Mouse (Mus musculus): ENCODE data around the gene Gpr19. TPM values are rescaled to one million over a fixed set of nuclear protein-coding genes. Genes with fewer than 3 reads are reported as not detected.
A peak's percentile ranks its signal among the peaks of the same experiment; 100 is the strongest.

The Gpr19 gene
- polyA plus RNA-seq (2015; fragmentation: Nextera tagmentation; extraction: Ambion mirVana), result 10.4 and 10.6 TPM in 2 replicates

DNA sequence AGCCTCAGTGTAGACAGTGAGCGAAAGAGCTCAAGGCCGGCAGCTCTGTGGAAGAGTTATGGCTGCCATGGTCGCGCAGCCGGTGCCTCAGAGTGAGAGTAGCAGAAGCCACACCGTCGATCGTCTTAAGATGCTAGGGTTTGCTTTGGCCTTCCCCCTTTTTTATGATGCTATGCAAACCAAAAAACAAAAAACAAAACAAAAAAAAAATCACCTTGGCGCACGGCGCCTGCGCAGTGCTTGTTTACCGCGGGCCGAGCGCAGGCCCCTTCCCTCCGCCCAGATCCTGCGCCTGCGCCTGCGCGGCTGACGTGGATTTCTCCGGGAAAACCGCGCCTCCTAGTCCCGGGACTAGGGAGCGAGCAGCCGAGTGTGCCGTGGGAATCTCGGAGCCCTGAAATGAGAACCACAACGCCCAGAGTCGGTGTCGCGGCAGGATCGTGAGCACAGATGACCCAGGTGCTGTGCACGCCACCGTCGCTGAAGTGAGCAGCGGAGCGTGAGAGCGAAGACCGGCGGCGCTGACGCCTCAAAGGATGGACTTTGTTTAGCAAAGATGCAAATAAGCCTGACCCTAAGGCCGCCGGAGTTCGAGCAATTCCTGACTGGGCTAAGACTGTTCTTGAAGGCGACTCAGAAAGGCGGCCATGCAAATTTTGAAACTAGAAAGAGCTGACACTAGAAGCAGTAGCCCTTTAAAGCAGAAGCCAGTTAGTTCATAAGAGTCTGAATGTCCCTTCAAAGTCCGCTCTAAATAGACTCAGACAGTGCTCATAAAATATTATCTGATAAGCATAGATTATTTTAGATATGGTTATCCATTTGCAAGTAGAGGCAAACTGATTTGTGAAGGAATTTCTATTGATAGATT lies at the start of gene Gpr19:
Gene Gpr19, minus strand, starts transcription at position 484 of the 871 bp plus-strand sequence.
- Histone ChIP-seq H3K4me2 (replicated peaks) (peak within 1 kb of the TSS; percentile 74), H3K9me3 (no peaks in the 10 kb centered on the region), H3K27ac (peak within 1 kb of the TSS; percentile 99), H3K36me3 (no peaks in the 10 kb centered on the region), H3K9ac (peak within 1 kb of the TSS; percentile 65), H3K27me3 (replicated peaks) (no peaks in the 10 kb centered on the region), H3K4me3 (replicated peaks) (peak within 1 kb of the TSS; percentile 47), H3K4me1 (replicated peaks) (0 out of 2 replicates have a peak, but pooled peaks cover 4% of the 10 kb centered on the region)
- peak; percentile 95 for ATAC-seq
- under 1% methylated on average over 51 of the region's 51 CpGs for WGBS

GRCm38 (mm10) chr6:134947311-134948087 lies 49.1 kb upstream of the Gpr19 start:
- H3K9me3 ChIP-seq, result no peaks in the 10 kb centered on the region
- no peak overlapping the region for H3K27ac ChIP-seq
- no peaks in the 10 kb centered on the region for H3K4me1 ChIP-seq (replicated peaks)
- no peak overlapping the region for H3K9ac ChIP-seq
- no peaks in the 10 kb centered on the region for H3K27me3 ChIP-seq (replicated peaks)
- 49% methylated on average over 13 of the region's 13 CpGs for WGBS
- no peak overlapping the region for H3K4me2 ChIP-seq (replicated peaks)
- peaks cover 4% of the 10 kb centered on the region; the same call in 1 of the 2 replicates for H3K36me3 ChIP-seq
- no peak overlapping the region for H3K4me3 ChIP-seq (replicated peaks)
- ATAC-seq, result peak; percentile 36; the same call in 1 of the 2 replicates

DNA sequence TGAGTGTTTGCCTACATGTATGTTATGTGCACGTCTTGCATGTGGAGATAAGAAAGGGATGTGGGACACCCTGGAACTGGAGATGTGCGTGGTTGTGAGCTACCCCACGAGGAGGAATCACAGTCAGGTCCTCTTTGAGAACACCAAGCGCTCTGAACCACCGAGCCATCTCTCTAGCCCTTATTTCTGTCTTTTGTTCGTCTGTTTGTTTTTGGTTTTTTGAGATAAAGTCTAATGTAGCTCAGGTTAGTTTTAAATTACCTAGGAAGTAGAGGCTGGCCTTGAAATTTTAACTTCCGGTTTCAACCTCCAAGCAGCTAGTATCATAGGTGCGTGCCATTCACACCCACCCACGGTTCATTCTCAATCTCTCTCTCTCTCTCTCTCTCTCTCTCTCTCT lies 48.5 kb upstream of the Gpr19 start:
- no peak overlapping the region for H3K4me3 ChIP-seq (replicated peaks)
- peaks cover 4% of the 10 kb centered on the region; the same call in 1 of the 2 replicates for H3K36me3 ChIP-seq
- no peaks in the 10 kb centered on the region for H3K4me1 ChIP-seq (replicated peaks)
- no peaks in the 10 kb centered on the region for H3K27me3 ChIP-seq (replicated peaks)
- H3K9ac ChIP-seq, result no peak overlapping the region
- WGBS, result 85% methylated on average over 9 of the region's 9 CpGs
- no peak overlapping the region for H3K27ac ChIP-seq
- no peak for ATAC-seq
- no peaks in the 10 kb centered on the region for H3K9me3 ChIP-seq
- no peak overlapping the region for H3K4me2 ChIP-seq (replicated peaks)

DNA sequence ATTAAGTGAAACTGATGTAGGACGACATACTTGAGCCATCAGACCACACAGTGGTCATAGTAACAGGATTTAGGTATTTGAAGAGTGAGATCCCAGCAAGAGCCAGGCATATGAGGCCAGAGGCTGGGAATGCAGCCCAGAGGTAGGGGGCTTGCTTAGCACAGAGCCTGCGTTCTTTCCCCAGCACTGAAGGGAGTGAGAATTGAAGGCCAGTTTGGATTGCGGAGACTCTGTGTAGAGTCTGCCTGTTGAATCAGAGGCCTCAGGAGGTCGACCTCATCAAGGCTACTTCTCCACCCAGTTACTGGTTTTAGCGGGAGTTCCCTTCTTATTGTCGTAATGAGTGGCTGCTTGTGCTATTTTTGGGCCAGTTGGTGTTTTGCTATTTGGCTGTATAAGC lies 47.7 kb upstream of the Gpr19 start:
- H3K36me3 ChIP-seq, result peaks cover 3% of the 10 kb centered on the region; the same call in 1 of the 2 replicates
- H3K4me2 ChIP-seq (replicated peaks), result no peak overlapping the region
- H3K9me3 ChIP-seq, result no peaks in the 10 kb centered on the region
- H3K9ac ChIP-seq, result no peak overlapping the region
- H3K27ac ChIP-seq, result no peak overlapping the region
- H3K4me3 ChIP-seq (replicated peaks), result no peak overlapping the region
- no peak for ATAC-seq
- no peaks in the 10 kb centered on the region for H3K27me3 ChIP-seq (replicated peaks)
- WGBS, result 71% methylated on average over 6 of the region's 6 CpGs
- no peaks in the 10 kb centered on the region for H3K4me1 ChIP-seq (replicated peaks)

DNA sequence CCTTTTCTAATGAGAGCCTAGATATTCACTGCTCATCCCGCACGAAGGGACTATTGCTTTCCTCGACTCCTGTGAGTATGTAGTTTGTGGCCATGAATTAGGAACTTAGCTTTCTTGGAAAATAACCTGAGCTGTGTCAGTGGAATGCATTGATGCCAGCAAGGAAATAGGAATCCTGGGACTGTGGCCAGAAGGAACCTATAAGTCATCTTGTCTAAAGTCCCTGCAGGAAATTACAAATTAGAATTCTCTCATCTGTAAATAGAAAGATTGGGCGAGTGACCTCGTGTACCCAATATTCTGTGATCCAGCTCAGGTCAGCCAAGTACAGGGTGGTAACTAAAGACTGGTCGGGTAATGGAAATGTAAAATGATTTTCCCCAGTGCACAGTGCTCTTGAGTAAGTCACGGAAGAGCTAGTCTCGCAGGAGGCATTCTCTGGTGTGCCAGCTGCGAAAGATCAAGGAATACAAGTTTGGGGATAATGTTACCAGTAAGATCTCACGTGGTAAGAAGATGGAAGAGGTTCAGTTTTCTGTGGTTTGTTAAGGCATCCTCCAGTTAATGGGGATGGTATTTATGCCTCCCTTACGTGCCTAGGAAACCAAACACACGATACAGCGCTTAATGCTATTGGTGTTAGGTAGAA lies 45.5 kb upstream of the Gpr19 start:
- Histone ChIP-seq H3K4me3 (replicated peaks) (no peak overlapping the region), H3K36me3 (peaks cover 3% of the 10 kb centered on the region; the same call in 1 of the 2 replicates), H3K4me1 (replicated peaks) (no peaks in the 10 kb centered on the region), H3K9me3 (no peaks in the 10 kb centered on the region), H3K27ac (no peak overlapping the region), H3K9ac (no peak overlapping the region), H3K27me3 (replicated peaks) (no peaks in the 10 kb centered on the region), H3K4me2 (replicated peaks) (no peak overlapping the region)
- 78% methylated on average over 13 of the region's 13 CpGs for WGBS
- no peak for ATAC-seq

- Histone ChIP-seq H3K27me3 (replicated peaks) (no peaks in the 10 kb centered on the region), H3K27ac (no peak overlapping the region), H3K4me2 (replicated peaks) (no peak overlapping the region), H3K4me3 (replicated peaks) (no peak overlapping the region), H3K36me3 (peaks cover 3% of the 10 kb centered on the region; the same call in 1 of the 2 replicates), H3K4me1 (replicated peaks) (no peaks in the 10 kb centered on the region), H3K9ac (no peak overlapping the region), H3K9me3 (no peaks in the 10 kb centered on the region)
- 79% methylated on average over 4 of the region's 4 CpGs for WGBS
- no peak for ATAC-seq
Observed at GRCm38 (mm10) chr6:134939781-134940180, 41.4 kb upstream of the Gpr19 start.

GRCm38 (mm10) chr6:134934305-134934704 lies 35.9 kb upstream of the Gpr19 start:
- no peak overlapping the region for H3K4me3 ChIP-seq (replicated peaks)
- no peak for ATAC-seq
- H3K27ac ChIP-seq, result no peak overlapping the region
- H3K9ac ChIP-seq, result no peak overlapping the region
- H3K9me3 ChIP-seq, result no peaks in the 10 kb centered on the region
- H3K36me3 ChIP-seq, result no peaks in the 10 kb centered on the region
- peaks cover 10% of the 10 kb centered on the region for H3K4me1 ChIP-seq (replicated peaks)
- WGBS, result 94% methylated on average over 5 of the region's 5 CpGs
- no peaks in the 10 kb centered on the region for H3K27me3 ChIP-seq (replicated peaks)
- H3K4me2 ChIP-seq (replicated peaks), result no peak overlapping the region

DNA sequence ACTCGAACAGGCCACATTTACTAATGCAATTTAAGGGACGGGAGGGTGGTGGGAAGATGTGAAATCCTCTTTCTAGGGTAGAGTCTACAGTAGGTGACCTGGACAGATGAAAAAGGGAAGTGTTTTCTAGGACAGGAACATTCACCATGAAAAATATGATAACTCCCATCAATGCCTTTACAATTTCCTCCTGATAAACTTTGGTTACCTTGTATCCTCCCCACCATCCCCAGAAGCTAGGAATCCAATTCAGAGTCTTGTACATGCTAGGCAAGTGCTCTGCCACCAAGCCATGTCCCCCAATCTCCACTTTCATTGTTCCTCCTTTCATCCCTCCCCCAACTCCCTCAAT lies 34.8 kb upstream of the Gpr19 start:
- H3K4me1 ChIP-seq (replicated peaks), result peaks cover 10% of the 10 kb centered on the region
- no peak overlapping the region for H3K27ac ChIP-seq
- no peaks in the 10 kb centered on the region for H3K27me3 ChIP-seq (replicated peaks)
- H3K9ac ChIP-seq, result no peak overlapping the region
- no peaks in the 10 kb centered on the region for H3K36me3 ChIP-seq
- WGBS, result 69% methylated on average over 2 of the region's 2 CpGs
- no peak overlapping the region for H3K4me2 ChIP-seq (replicated peaks)
- ATAC-seq, result no peak
- no peaks in the 10 kb centered on the region for H3K9me3 ChIP-seq
- H3K4me3 ChIP-seq (replicated peaks), result no peak overlapping the region

DNA sequence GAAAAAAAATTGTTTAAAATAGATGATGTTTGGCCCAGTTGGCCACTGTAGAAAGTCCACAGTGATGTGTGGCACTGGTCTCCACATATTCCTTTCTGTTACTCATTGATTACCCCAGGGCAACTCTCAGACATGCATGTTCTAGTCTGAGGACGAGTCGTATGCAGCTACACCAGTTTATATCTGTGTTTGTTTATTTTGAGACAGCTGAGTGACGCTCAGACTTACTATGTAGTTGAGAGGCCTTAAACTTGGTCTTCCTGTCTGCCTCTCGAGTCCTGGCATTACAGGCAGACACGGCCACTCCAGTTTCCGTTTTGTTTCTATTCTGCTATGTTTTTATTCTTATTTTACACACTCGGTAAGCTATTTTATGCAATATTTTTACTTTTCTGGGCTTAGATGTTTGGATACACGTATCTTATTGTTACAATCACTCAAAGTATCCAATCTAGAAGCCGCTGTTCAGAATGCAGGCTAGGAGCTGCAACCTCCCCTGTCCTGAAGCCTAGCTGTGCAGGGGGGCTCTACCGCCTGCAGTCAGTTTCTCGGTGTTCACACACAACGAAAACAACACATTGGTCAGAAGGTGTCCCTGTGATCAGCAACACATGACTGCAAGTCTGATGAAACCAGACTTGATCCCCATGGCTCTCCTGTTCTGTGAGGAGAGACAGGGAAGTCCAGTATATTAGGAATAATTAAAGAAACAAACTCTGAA lies 34.3 kb upstream of the Gpr19 start:
- Histone ChIP-seq H3K4me1 (replicated peaks) (peaks cover 10% of the 10 kb centered on the region), H3K36me3 (no peaks in the 10 kb centered on the region), H3K27ac (no peak overlapping the region), H3K4me3 (replicated peaks) (no peak overlapping the region), H3K9ac (no peak overlapping the region), H3K4me2 (replicated peaks) (no peak overlapping the region), H3K9me3 (no peaks in the 10 kb centered on the region), H3K27me3 (replicated peaks) (no peaks in the 10 kb centered on the region)
- ATAC-seq, result no peak
- 61% methylated on average over 12 of the region's 12 CpGs for WGBS

- Histone ChIP-seq H3K27ac (no peak overlapping the region), H3K4me3 (replicated peaks) (no peak overlapping the region), H3K27me3 (replicated peaks) (no peaks in the 10 kb centered on the region), H3K9ac (no peak overlapping the region), H3K4me1 (replicated peaks) (peaks cover 13% of the 10 kb centered on the region), H3K36me3 (no peaks in the 10 kb centered on the region), H3K4me2 (replicated peaks) (no peak overlapping the region), H3K9me3 (no peaks in the 10 kb centered on the region)
- no peak for ATAC-seq
- 84% methylated on average over 3 of the region's 3 CpGs for WGBS
Observed at GRCm38 (mm10) chr6:134931146-134931545, 32.8 kb upstream of the Gpr19 start.

DNA sequence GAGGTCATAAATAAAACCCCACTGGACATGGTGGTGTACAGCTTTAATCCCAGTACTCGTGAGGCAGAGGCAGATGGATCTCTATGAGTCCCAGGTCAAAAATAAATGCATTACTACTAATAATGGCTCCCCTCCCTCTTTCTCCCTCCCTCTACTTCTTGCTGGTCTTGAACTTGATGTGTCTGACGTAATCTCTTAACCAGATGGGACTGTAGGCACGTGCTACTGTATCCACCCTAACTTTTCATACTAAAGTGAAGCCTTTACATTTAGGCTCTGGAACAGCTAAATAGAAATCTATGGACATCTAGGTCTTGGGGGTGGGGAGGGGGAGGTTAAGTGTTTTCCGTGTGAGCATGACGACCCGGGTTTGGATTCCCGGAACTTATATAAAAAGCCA lies 32.0 kb upstream of the Gpr19 start:
- no peak for ATAC-seq
- H3K9ac ChIP-seq, result 0 out of 2 replicates have a peak overlapping the region, but pooled peaks have one; percentile 37
- no peaks in the 10 kb centered on the region for H3K36me3 ChIP-seq
- H3K27ac ChIP-seq, result no peak overlapping the region
- no peaks in the 10 kb centered on the region for H3K27me3 ChIP-seq (replicated peaks)
- WGBS, result 78% methylated on average over 7 of the region's 7 CpGs
- peaks cover 13% of the 10 kb centered on the region for H3K4me1 ChIP-seq (replicated peaks)
- H3K4me2 ChIP-seq (replicated peaks), result peak overlapping the region; percentile 93
- peak overlapping the region; percentile 57 for H3K4me3 ChIP-seq (replicated peaks)
- no peaks in the 10 kb centered on the region for H3K9me3 ChIP-seq

Data from intestine, embryonic 15.5 days (tissue).